Mouse (Mus musculus): ENCODE results near the gene Phc2. TPM values are rescaled to one million over a fixed set of nuclear protein-coding genes. Genes with fewer than 3 reads are reported as not detected.
A peak's percentile ranks its signal among the peaks of the same experiment; 100 is the strongest.
"Not testable (repeated sequence)": the region's sequence is repeated elsewhere in the genome, so short reads cannot be mapped to it uniquely, and the experiment has no call there.

The Phc2 gene
- polyA plus RNA-seq, 1 experiment from 2014 or later: 110 TPM

GRCm38 (mm10) chr4:128660196-128660595 is 5.7 kb downstream of the Phc2 start:
- peaks cover 14% of the 10 kb centered on the region for H3K27me3 ChIP-seq (ENCODE audit: control insufficient read depth, insufficient read depth, low read length)
- H3K4me1 ChIP-seq (ENCODE audit: control insufficient read depth, insufficient read depth, low read length): peaks cover 2% of the 10 kb centered on the region; the same call in 1 of the 2 replicates
- no peaks in the 10 kb centered on the region for H3K9me3 ChIP-seq (ENCODE audit: control insufficient read depth, low read length)
- no peak overlapping the region for H3K9ac ChIP-seq (ENCODE audit: low read length)
- H3K4me2 ChIP-seq: no peak overlapping the region
- ATAC-seq (ENCODE audit: low FRiP score): no peak
- H3K27ac ChIP-seq (ENCODE audit: low read depth, low read length): no peak overlapping the region
- no peaks in the 10 kb centered on the region for H3K36me3 ChIP-seq (ENCODE audit: control insufficient read depth, insufficient read depth, low read length)
- no peak overlapping the region for H3K4me3 ChIP-seq (ENCODE audit: low read depth, low read length)
- no peak for DNase-seq (ENCODE audit: low spot score, missing footprints)
- WGBS: 90% methylated on average over 8 of the region's 8 CpGs

GRCm38 (mm10) chr4:128661063-128661462 is 6.6 kb downstream of the Phc2 start:
- H3K27ac ChIP-seq (ENCODE audit: low read depth, low read length): no peak overlapping the region
- no peak for ATAC-seq (ENCODE audit: low FRiP score)
- H3K36me3 ChIP-seq (ENCODE audit: control insufficient read depth, insufficient read depth, low read length): no peaks in the 10 kb centered on the region
- no peaks in the 10 kb centered on the region for H3K9me3 ChIP-seq (ENCODE audit: control insufficient read depth, low read length)
- H3K27me3 ChIP-seq (ENCODE audit: control insufficient read depth, insufficient read depth, low read length): peaks cover 6% of the 10 kb centered on the region
- WGBS: 88% methylated on average over 8 of the region's 8 CpGs
- H3K4me1 ChIP-seq (ENCODE audit: control insufficient read depth, insufficient read depth, low read length): no peaks in the 10 kb centered on the region
- H3K4me2 ChIP-seq: no peak overlapping the region
- no peak for DNase-seq (ENCODE audit: low spot score, missing footprints)
- H3K4me3 ChIP-seq (ENCODE audit: low read depth, low read length): no peak overlapping the region
- H3K9ac ChIP-seq (ENCODE audit: low read length): no peak overlapping the region

- H3K4me1 ChIP-seq (ENCODE audit: control insufficient read depth, insufficient read depth, low read length): no peaks in the 10 kb centered on the region
- DNase-seq (ENCODE audit: low spot score, missing footprints) (no peak), ATAC-seq (ENCODE audit: low FRiP score) (no peak)
- H3K4me2 ChIP-seq: no peak overlapping the region
- H3K27ac ChIP-seq (ENCODE audit: low read depth, low read length): no peak overlapping the region
- 77% methylated on average over 3 of the region's 3 CpGs for WGBS
- H3K9ac ChIP-seq (ENCODE audit: low read length): no peak overlapping the region
- no peaks in the 10 kb centered on the region; the same call in 1 of the 2 replicates for H3K27me3 ChIP-seq (ENCODE audit: control insufficient read depth, insufficient read depth, low read length)
- no peaks in the 10 kb centered on the region for H3K9me3 ChIP-seq (ENCODE audit: control insufficient read depth, low read length)
- no peak overlapping the region for H3K4me3 ChIP-seq (ENCODE audit: low read depth, low read length)
- H3K36me3 ChIP-seq (ENCODE audit: control insufficient read depth, insufficient read depth, low read length): no peaks in the 10 kb centered on the region
Observed at GRCm38 (mm10) chr4:128664002-128664401, 9.5 kb downstream of the Phc2 start.

- not testable (repeated sequence) for H3K4me3 ChIP-seq (ENCODE audit: low read depth, low read length); H3K27ac ChIP-seq (ENCODE audit: low read depth, low read length); H3K36me3 ChIP-seq (ENCODE audit: control insufficient read depth, insufficient read depth, low read length); H3K9me3 ChIP-seq (ENCODE audit: control insufficient read depth, low read length); DNase-seq (ENCODE audit: low spot score, missing footprints); H3K9ac ChIP-seq (ENCODE audit: low read length); H3K27me3 ChIP-seq (ENCODE audit: control insufficient read depth, insufficient read depth, low read length); H3K4me2 ChIP-seq; ATAC-seq (ENCODE audit: low FRiP score); H3K4me1 ChIP-seq (ENCODE audit: control insufficient read depth, insufficient read depth, low read length)
- WGBS: 83% methylated on average over 7 of the region's 7 CpGs
Observed at GRCm38 (mm10) chr4:128666362-128666761, 11.9 kb downstream of the Phc2 start.

- not testable (repeated sequence) for H3K27ac ChIP-seq (ENCODE audit: low read depth, low read length); H3K9ac ChIP-seq (ENCODE audit: low read length); ATAC-seq (ENCODE audit: low FRiP score); H3K9me3 ChIP-seq (ENCODE audit: control insufficient read depth, low read length); H3K4me1 ChIP-seq (ENCODE audit: control insufficient read depth, insufficient read depth, low read length); H3K36me3 ChIP-seq (ENCODE audit: control insufficient read depth, insufficient read depth, low read length); DNase-seq (ENCODE audit: low spot score, missing footprints); H3K4me2 ChIP-seq; H3K4me3 ChIP-seq (ENCODE audit: low read depth, low read length); H3K27me3 ChIP-seq (ENCODE audit: control insufficient read depth, insufficient read depth, low read length)
- WGBS: 81% methylated on average over 4 of the region's 4 CpGs
Observed at GRCm38 (mm10) chr4:128667195-128667594, 12.7 kb downstream of the Phc2 start.

GRCm38 (mm10) chr4:128669229-128669628 is 14.7 kb downstream of the Phc2 start:
- no peaks in the 10 kb centered on the region; the same call in 1 of the 2 replicates for H3K27me3 ChIP-seq (ENCODE audit: control insufficient read depth, insufficient read depth, low read length)
- no peaks in the 10 kb centered on the region for H3K36me3 ChIP-seq (ENCODE audit: control insufficient read depth, insufficient read depth, low read length)
- H3K4me3 ChIP-seq (ENCODE audit: low read depth, low read length): no peak overlapping the region
- WGBS: 81% methylated on average over 6 of the region's 6 CpGs
- no peak overlapping the region for H3K27ac ChIP-seq (ENCODE audit: low read depth, low read length)
- no peak overlapping the region for H3K4me2 ChIP-seq
- no peaks in the 10 kb centered on the region for H3K4me1 ChIP-seq (ENCODE audit: control insufficient read depth, insufficient read depth, low read length)
- H3K9ac ChIP-seq (ENCODE audit: low read length): no peak overlapping the region
- H3K9me3 ChIP-seq (ENCODE audit: control insufficient read depth, low read length): no peaks in the 10 kb centered on the region
- DNase-seq (ENCODE audit: low spot score, missing footprints): no peak
- no peak for ATAC-seq (ENCODE audit: low FRiP score)

GRCm38 (mm10) chr4:128670566-128671191 is 16.2 kb downstream of the Phc2 start:
- DNase-seq (ENCODE audit: low spot score, missing footprints): no peak
- Histone ChIP-seq H3K27ac (ENCODE audit: low read depth, low read length) (no peak overlapping the region), H3K9ac (ENCODE audit: low read length) (no peak overlapping the region)

GRCm38 (mm10) chr4:128672494-128672893 is 18.0 kb downstream of the Phc2 start:
- 94% methylated on average over 4 of the region's 4 CpGs for WGBS
- H3K4me1 ChIP-seq (ENCODE audit: control insufficient read depth, insufficient read depth, low read length): no peaks in the 10 kb centered on the region
- no peak for ATAC-seq (ENCODE audit: low FRiP score)
- no peak for DNase-seq (ENCODE audit: low spot score, missing footprints)
- H3K27me3 ChIP-seq (ENCODE audit: control insufficient read depth, insufficient read depth, low read length): no peaks in the 10 kb centered on the region; the same call in 1 of the 2 replicates
- no peak overlapping the region for H3K4me2 ChIP-seq
- no peaks in the 10 kb centered on the region for H3K36me3 ChIP-seq (ENCODE audit: control insufficient read depth, insufficient read depth, low read length)
- H3K4me3 ChIP-seq (ENCODE audit: low read depth, low read length): no peak overlapping the region
- no peaks in the 10 kb centered on the region for H3K9me3 ChIP-seq (ENCODE audit: control insufficient read depth, low read length)
- no peak overlapping the region for H3K9ac ChIP-seq (ENCODE audit: low read length)
- H3K27ac ChIP-seq (ENCODE audit: low read depth, low read length): no peak overlapping the region

More at GRCm38 (mm10) chr4:128670566-128671191, 16.2 kb downstream of the Phc2 start:
- H3K4me3 ChIP-seq (ENCODE audit: low read depth, low read length): no peak overlapping the region
- no peaks in the 10 kb centered on the region for H3K4me1 ChIP-seq (ENCODE audit: control insufficient read depth, insufficient read depth, low read length)
- no peak for ATAC-seq (ENCODE audit: low FRiP score)
- H3K36me3 ChIP-seq (ENCODE audit: control insufficient read depth, insufficient read depth, low read length): no peaks in the 10 kb centered on the region
- H3K27me3 ChIP-seq (ENCODE audit: control insufficient read depth, insufficient read depth, low read length): no peaks in the 10 kb centered on the region; the same call in 1 of the 2 replicates
- no peak overlapping the region for H3K4me2 ChIP-seq
- no peaks in the 10 kb centered on the region for H3K9me3 ChIP-seq (ENCODE audit: control insufficient read depth, low read length)
- 54% methylated on average over 11 of the region's 11 CpGs for WGBS

- DNase-seq (ENCODE audit: low spot score, missing footprints) (no peak), ATAC-seq (ENCODE audit: low FRiP score) (peak; percentile 54; the same call in 1 of the 2 replicates)
- H3K9me3 ChIP-seq (ENCODE audit: control insufficient read depth, low read length): no peaks in the 10 kb centered on the region
- WGBS: 38% methylated on average over 13 of the region's 13 CpGs
- no peaks in the 10 kb centered on the region for H3K36me3 ChIP-seq (ENCODE audit: control insufficient read depth, insufficient read depth, low read length)
- peak overlapping the region; percentile 18; the same call in 1 of the 2 replicates for H3K9ac ChIP-seq (ENCODE audit: low read length)
- H3K27ac ChIP-seq (ENCODE audit: low read depth, low read length): no peak overlapping the region; the same call in 1 of the 2 replicates
- no peaks in the 10 kb centered on the region for H3K27me3 ChIP-seq (ENCODE audit: control insufficient read depth, insufficient read depth, low read length)
- H3K4me3 ChIP-seq (ENCODE audit: low read depth, low read length): no peak overlapping the region
- peaks cover 2% of the 10 kb centered on the region; the same call in 1 of the 2 replicates for H3K4me1 ChIP-seq (ENCODE audit: control insufficient read depth, insufficient read depth, low read length)
- no peak overlapping the region for H3K4me2 ChIP-seq
Observed at GRCm38 (mm10) chr4:128678564-128679217, 24.2 kb downstream of the Phc2 start.

Data from midbrain, embryonic 11.5 days (tissue).